Mouse (Mus musculus): ENCODE results near the gene Tnpo1.

DNA sequence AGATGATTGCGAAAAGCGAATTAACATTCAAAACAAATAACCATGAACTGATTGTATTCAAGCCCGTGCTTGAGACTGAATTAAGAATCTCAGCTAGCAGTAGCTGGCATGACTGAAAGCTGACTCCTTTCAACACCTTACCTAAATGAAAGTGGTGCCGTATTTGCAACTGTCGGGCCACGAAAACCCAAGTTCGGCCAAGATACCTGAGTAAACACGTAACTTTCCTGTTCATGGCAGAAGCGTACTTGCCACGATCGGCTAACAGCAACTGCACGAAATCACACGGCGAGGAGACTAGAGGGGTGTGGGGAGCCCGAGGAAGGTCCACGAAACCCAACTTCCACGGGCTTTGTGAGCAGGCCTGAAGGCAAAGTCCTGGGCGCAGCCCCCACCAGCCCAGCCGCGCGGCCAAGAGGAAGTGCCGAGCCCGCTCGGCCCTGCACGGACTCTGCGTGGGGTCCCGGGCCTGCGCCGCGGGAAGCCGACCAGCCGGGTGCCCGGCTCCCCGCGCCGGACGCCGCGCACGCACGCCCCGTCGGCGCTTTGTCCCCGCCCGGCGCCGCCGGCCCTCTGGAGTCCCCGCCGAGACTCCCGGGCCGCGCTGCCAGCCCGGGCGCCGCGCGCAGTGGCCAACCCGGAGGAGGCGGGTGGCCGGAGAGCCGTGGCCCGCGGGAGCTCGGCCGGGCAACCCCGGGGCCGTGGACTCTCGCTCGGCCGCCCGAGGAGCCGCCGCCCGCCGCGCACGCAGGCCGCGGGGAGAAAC lies 111.7 kb downstream of the Tnpo1 start:
- TF ChIP-seq EP300 (IDR thresholded peaks at IDR 0.05; ENCODE audit: insufficient read depth, low read depth, low read length), result no peak
- TF ChIP-seq CTCF (IDR thresholded peaks at IDR 0.05; ENCODE audit: low read depth, low read length), result no peak
- TF ChIP-seq POLR2A (IDR thresholded peaks at IDR 0.05; ENCODE audit: insufficient read depth, low read length), result no peak
